9 mouse cellular contexts compared by ENCODE assay signal in the genomic region with DNA sequence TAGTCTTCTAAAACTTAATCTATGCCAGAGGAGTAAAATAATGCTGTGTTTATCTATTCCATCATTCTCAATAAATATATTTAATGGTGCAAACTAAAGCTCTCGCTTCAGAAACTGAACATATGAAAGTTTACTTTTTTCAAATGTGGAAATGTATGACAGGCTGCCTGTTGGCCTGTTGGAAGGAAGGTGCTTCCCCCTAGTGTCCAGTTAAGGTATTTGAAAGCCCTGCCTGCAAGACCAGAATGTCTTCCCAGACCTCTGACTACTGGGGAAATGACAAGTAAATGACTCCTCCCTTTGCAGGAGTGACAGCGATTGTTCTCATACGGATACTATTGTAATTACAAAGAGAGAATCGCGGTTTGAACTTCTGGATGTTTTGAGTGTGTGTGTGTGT. TPM values are rescaled to one million over a fixed set of nuclear protein-coding genes. Genes with fewer than 3 reads are reported as not detected.
A peak's percentile ranks its signal among the peaks of the same experiment; 100 is the strongest.
DNase-seq lines count a peak whose midpoint lies in the region; ATAC-seq and TF ChIP-seq lines count a peak whose summit lies in the region.
"Had no signal": no experiment of that assay in that cellular context is flagged by ENCODE, and none has a peak within 500 bp of the region (broad histone marks: within the 10 kb centered on the region; RNA-seq: fewer than 3 reads in every experiment).

No protein-coding gene starts in this region.

- no peak overlapping the region for H3K9ac ChIP-seq in ES-E14 (ENCODE audit: insufficient read depth, low read depth, low read length, poor library complexity, severe bottlenecking)
- H3K9ac ChIP-seq in lung, embryonic 16.5 days (ENCODE audit: low read length) = no peak overlapping the region
- H3K9ac ChIP-seq: limb, embryonic 12.5 days had no signal

- in situ Hi-C loops in ES-E14 (cut with MboI; ENCODE audit: low sequenced_read_pairs in 2 of 2, unreplicated experiment in 2 of 2) = loop anchor here in 1 of 2 experiments (25.0 kb wide), 1 partner anchor 541 kb away; no protein-coding TSS in a partner anchor

- no peaks in the 10 kb centered on the region for H3K4me1 ChIP-seq in ES-E14 (ENCODE audit: control insufficient read depth in 2 of 2, insufficient read depth in 2 of 2, low read length in 2 of 2, poor library complexity in 1 of 2)
- H3K4me1 ChIP-seq in lung, embryonic 16.5 days (replicated peaks; ENCODE audit: control insufficient read depth, insufficient read depth, low read length) = no peaks in the 10 kb centered on the region
- H3K4me1 ChIP-seq: limb, embryonic 12.5 days had no signal

- H3K4me3 ChIP-seq in ES-E14 (ENCODE audit: insufficient read depth in 1 of 2, low read depth in 1 of 2, low read length in 2 of 2, poor library complexity in 1 of 2, severe bottlenecking in 1 of 2) = no peak overlapping the region
- no peak overlapping the region for H3K4me3 ChIP-seq in lung, embryonic 16.5 days (ENCODE audit: low read length)
- H3K4me3 ChIP-seq: limb, embryonic 12.5 days had no signal

- no peaks in the 10 kb centered on the region for H3K27me3 ChIP-seq in lung, embryonic 16.5 days (ENCODE audit: control insufficient read depth, insufficient read depth, low read depth, low read length)

- no peaks in the 10 kb centered on the region for H3K9me3 ChIP-seq in ES-E14 (ENCODE audit: control insufficient read depth, insufficient read depth, low read depth, low read length)
- no peaks in the 10 kb centered on the region for H3K9me3 ChIP-seq in lung, embryonic 16.5 days (ENCODE audit: control insufficient read depth, low read length)
- H3K9me3 ChIP-seq: limb, embryonic 12.5 days had no signal

- 2% methylated on average over 5 of the region's 5 CpGs for WGBS in lung, embryonic 16.5 days

- H3K4me2 ChIP-seq in lung, embryonic 16.5 days (ENCODE audit: low read depth, low read length) = no peak overlapping the region
- H3K4me2 ChIP-seq: limb, embryonic 12.5 days had no signal

- no peak overlapping the region for H3K27ac ChIP-seq in ES-E14 (ENCODE audit: insufficient read depth, low read depth, low read length, poor library complexity, severe bottlenecking)
- no peak overlapping the region for H3K27ac ChIP-seq in lung, embryonic 16.5 days (ENCODE audit: low read length)
- H3K27ac ChIP-seq: limb, embryonic 12.5 days had no signal

- DNase-seq in gastrocnemius, adult 18-20 months (ENCODE audit: low spot score) = peak; percentile 70
- no peak for DNase-seq in gastrocnemius, adult 8-10 months (ENCODE audit: low spot score in 2 of 2)
- DNase-seq in ES-E14 (ENCODE audit: low read depth, low spot score) = peak; percentile 43
- peak; percentile 65 for DNase-seq in cerebellum, adult 9-10 months
- peak; percentile 54 to 79 for DNase-seq in frontal cortex, postnatal 36 days (ENCODE audit: low spot score in 2 of 2)
- peak; percentile 82 for DNase-seq in kidney, postnatal 14 days
- DNase-seq in retina, postnatal 7 days (ENCODE audit: low read depth, low spot score) = peak; percentile 48

- H3K36me3 ChIP-seq in ES-E14 (ENCODE audit: control insufficient read depth, insufficient read depth, low read length, poor library complexity, severe bottlenecking) = no peaks in the 10 kb centered on the region
- H3K36me3 ChIP-seq in lung, embryonic 16.5 days (ENCODE audit: control insufficient read depth, insufficient read depth, low read length) = no peaks in the 10 kb centered on the region
- H3K36me3 ChIP-seq: limb, embryonic 12.5 days had no signal

- ATAC-seq in lung, embryonic 16.5 days (ENCODE audit: low read depth) = peak; percentile 56; the same call in 1 of the 2 replicates

TF ChIP-seq in ES-E14, 5 proteins besides CTCF, POLR2A, EP300 and RAD21:
- TF ChIP-seq ZC3H11A (IDR thresholded peaks at IDR 0.05; ENCODE audit: borderline replicate concordance, low read depth, low read length) = peak; percentile 72; the same call in 1 of the 2 replicates
- TF ChIP-seq HCFC1 (IDR thresholded peaks at IDR 0.05; ENCODE audit: borderline replicate concordance, insufficient read depth, low read length) = no peak
- TF ChIP-seq CHD2 (IDR thresholded peaks at IDR 0.05; ENCODE audit: low read depth, low read length) = no peak
- no peak for TF ChIP-seq ZNF384 (IDR thresholded peaks at IDR 0.05; ENCODE audit: low read depth, low read length)

RNA-seq across cellular contexts. Expression of a gene that starts 6.2 kb away (rescaled TPM):
- total RNA-seq in gastrocnemius, adult 18-20 months (2021) = 1 to 10 TPM; 6.5 to 7.4 TPM
- 1 to 10 TPM; 3.9 to 7.7 (median 6.4) TPM for total RNA-seq in gastrocnemius, adult 8-10 months (2022)
- total RNA-seq in ES-E14 (2012; rRNA removed) = 30.8 and 31.1 TPM in 2 replicates
- 33.0 and 34.4 TPM in 2 replicates for polyA plus RNA-seq in lung, embryonic 16.5 days (2015; fragmentation: Nextera tagmentation; extraction: Ambion mirVana)

Comparison
In these comparisons a context has a peak if more than half of its experiments do, and no peak if none do; other contexts are left out.
1. DNase-seq: peak in gastrocnemius, adult 18-20 months (single experiment), ES-E14 (single experiment), cerebellum, adult 9-10 months (single experiment), frontal cortex, postnatal 36 days (2 of 2), kidney, postnatal 14 days (single experiment) and retina, postnatal 7 days (single experiment); none in gastrocnemius, adult 8-10 months (0 of 2).